Mouse (Mus musculus): Measurements from ENCODE around the gene Use1. TPM values are rescaled to one million over a fixed set of nuclear protein-coding genes. Genes with fewer than 3 reads are reported as not detected.
"Not testable (repeated sequence)": the region's sequence is repeated elsewhere in the genome, so short reads cannot be mapped to it uniquely, and the experiment has no call there.

Use1 gene
- 78.0 and 81.0 TPM in 2 replicates for polyA plus RNA-seq (2014; fragmentation: Nextera tagmentation; extraction: Ambion mirVana)

DNA sequence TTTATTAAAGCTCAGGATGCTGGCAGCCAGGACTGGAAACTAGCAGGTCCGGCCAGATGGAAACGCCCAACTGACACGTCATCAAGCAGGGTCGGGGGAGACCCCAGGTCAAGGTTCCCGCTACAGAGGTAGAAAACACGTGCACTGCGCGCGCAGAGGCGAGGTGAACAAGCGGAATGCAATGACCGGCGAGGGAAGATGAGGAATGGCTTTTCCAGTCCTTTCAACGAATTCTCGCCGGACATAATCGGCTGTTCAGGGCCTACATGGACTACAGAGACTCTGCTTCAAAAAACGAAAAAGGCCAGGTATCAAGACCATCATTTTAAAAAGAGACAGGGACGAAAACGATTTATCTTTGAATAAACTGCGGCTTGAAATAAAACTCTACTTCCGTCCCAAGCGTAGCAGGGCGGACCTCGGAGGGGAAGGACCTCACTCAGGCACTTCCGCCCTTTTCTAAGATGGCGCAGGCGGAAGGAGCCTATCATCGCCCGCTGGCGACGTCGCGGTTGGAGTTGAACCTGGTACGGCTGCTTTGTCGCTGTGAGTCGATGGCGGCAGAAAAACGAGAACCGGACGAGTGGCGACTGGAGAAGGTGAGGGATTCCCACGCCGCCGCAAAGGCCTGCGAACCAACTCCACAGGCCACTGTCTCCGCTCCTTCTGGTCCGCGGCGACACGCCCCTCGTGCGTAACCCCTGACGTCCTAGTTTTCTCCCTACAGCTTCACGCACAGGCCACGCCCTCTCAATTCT lies at the start of gene Use1:
TSS of gene Use1 (plus strand) at position 78 of the 758 bp plus-strand sequence.
- peak within 1 kb of the TSS; percentile 37 for H3K4me3 ChIP-seq (ENCODE audit: low read depth, low read length)
- peak; percentile 95 for DNase-seq (ENCODE audit: low spot score)
- no peaks in the 10 kb centered on the region for H3K9me3 ChIP-seq (replicated peaks; ENCODE audit: control insufficient read depth, low read length)
- 0% methylated on average over 55 of the region's 56 CpGs for WGBS
- H3K27me3 ChIP-seq (ENCODE audit: control insufficient read depth, insufficient read depth, low read length): no peaks in the 10 kb centered on the region
- peak within 1 kb of the TSS; percentile 53 for H3K9ac ChIP-seq (replicated peaks; ENCODE audit: low read length)
- 0 out of 2 replicates have a peak, but pooled peaks cover 3% of the 10 kb centered on the region for H3K4me1 ChIP-seq (ENCODE audit: control insufficient read depth, insufficient read depth, low read length)
- H3K27ac ChIP-seq (replicated peaks; ENCODE audit: low read depth, low read length): peak within 1 kb of the TSS; percentile 30; the same call in 1 of the 2 replicates
- no peaks in the 10 kb centered on the region; the same call in 1 of the 2 replicates for H3K36me3 ChIP-seq (replicated peaks; ENCODE audit: control insufficient read depth, insufficient read depth, low read depth, low read length)
- peak; percentile 70 for ATAC-seq (replicated peaks; ENCODE audit: insufficient number of reproducible peaks, low FRiP score, low TSS enrichment, low read depth)
- peak within 1 kb of the TSS; percentile 56 for H3K4me2 ChIP-seq (ENCODE audit: low read depth, low read length)

DNA sequence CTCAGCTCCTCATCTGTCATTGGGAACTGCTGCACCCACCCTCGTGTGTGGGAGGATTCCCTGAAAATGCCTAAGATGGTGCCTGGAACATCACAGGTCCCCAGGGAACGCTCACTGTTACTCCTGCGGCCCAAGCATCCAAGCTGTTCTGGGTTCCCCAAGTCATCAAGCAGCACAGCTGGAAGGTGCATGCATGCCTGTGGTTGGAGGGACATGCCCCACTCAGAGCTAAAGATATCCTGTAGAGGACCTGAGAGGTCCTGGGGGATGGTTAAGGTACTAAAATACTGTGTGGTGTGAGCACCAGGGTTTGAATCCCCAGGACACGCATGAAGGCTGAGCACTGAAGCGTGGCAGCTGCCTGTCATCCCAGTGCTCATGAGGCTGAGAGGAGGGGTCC lies 48.0 kb upstream of the Use1 start:
- H3K4me1 ChIP-seq (ENCODE audit: control insufficient read depth, insufficient read depth, low read length); H3K36me3 ChIP-seq (replicated peaks; ENCODE audit: control insufficient read depth, insufficient read depth, low read depth, low read length); H3K9ac ChIP-seq (replicated peaks; ENCODE audit: low read length); H3K4me3 ChIP-seq (ENCODE audit: low read depth, low read length); ATAC-seq (replicated peaks; ENCODE audit: insufficient number of reproducible peaks, low FRiP score, low TSS enrichment, low read depth); DNase-seq (ENCODE audit: low spot score); H3K27ac ChIP-seq (replicated peaks; ENCODE audit: low read depth, low read length); H3K27me3 ChIP-seq (ENCODE audit: control insufficient read depth, insufficient read depth, low read length); H3K9me3 ChIP-seq (replicated peaks; ENCODE audit: control insufficient read depth, low read length); H3K4me2 ChIP-seq (ENCODE audit: low read depth, low read length): not testable (repeated sequence)
- WGBS: 83% methylated on average over 5 of the region's 5 CpGs

DNA sequence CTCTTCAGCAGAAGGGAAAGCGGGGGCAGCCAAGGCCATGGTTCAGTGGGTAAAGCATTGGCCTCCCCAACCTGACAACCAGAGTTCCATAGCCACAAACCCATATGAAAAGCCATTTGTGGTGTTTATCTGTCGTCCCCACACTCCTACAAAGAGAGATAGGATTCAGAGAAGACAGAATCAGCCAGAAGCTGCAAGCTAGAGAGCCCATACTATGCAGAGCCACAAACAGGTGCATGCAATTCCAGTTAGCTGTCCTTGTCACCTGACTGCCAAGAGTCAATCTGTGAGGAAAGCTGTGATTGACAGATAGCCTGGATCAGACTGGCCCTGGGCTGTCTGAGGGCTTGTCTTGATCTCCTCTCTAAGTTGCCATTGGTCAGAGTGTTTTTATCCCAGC lies 46.9 kb upstream of the Use1 start:
- not testable (repeated sequence) for ATAC-seq (replicated peaks; ENCODE audit: insufficient number of reproducible peaks, low FRiP score, low TSS enrichment, low read depth); H3K9ac ChIP-seq (replicated peaks; ENCODE audit: low read length); H3K27me3 ChIP-seq (ENCODE audit: control insufficient read depth, insufficient read depth, low read length); H3K36me3 ChIP-seq (replicated peaks; ENCODE audit: control insufficient read depth, insufficient read depth, low read depth, low read length); H3K4me2 ChIP-seq (ENCODE audit: low read depth, low read length); H3K9me3 ChIP-seq (replicated peaks; ENCODE audit: control insufficient read depth, low read length); H3K27ac ChIP-seq (replicated peaks; ENCODE audit: low read depth, low read length); H3K4me1 ChIP-seq (ENCODE audit: control insufficient read depth, insufficient read depth, low read length); H3K4me3 ChIP-seq (ENCODE audit: low read depth, low read length); DNase-seq (ENCODE audit: low spot score)
- 91% methylated on average over 2 of the region's 2 CpGs for WGBS

DNA sequence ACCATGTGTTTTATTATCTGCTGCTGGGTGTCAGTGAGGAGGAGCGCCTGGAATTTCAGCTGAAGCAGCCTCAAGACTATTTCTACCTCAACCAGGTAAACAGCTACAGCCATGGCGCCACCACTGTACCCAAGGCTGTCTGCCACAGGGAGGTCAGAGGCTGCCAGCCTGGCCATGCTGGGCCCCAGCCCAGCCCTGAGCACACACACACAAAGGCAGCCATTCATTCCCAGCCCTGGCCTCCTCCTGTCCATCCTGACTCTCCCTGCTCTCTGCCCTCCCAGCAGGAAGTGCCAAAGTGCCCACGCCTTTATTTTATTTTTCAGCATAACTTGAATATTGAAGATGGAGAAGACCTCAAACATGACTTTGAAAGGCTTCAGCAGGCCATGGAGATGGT lies 43.7 kb upstream of the Use1 start:
- Histone ChIP-seq H3K4me1 (ENCODE audit: control insufficient read depth, insufficient read depth, low read length) (no peaks in the 10 kb centered on the region), H3K4me2 (ENCODE audit: low read depth, low read length) (no peak overlapping the region), H3K27me3 (ENCODE audit: control insufficient read depth, insufficient read depth, low read length) (no peaks in the 10 kb centered on the region), H3K27ac (replicated peaks; ENCODE audit: low read depth, low read length) (no peak overlapping the region), H3K9me3 (replicated peaks; ENCODE audit: control insufficient read depth, low read length) (no peaks in the 10 kb centered on the region), H3K36me3 (replicated peaks; ENCODE audit: control insufficient read depth, insufficient read depth, low read depth, low read length) (no peaks in the 10 kb centered on the region; the same call in 1 of the 2 replicates), H3K9ac (replicated peaks; ENCODE audit: low read length) (no peak overlapping the region), H3K4me3 (ENCODE audit: low read depth, low read length) (no peak overlapping the region)
- ATAC-seq (replicated peaks; ENCODE audit: insufficient number of reproducible peaks, low FRiP score, low TSS enrichment, low read depth) (no peak), DNase-seq (ENCODE audit: low spot score) (no peak)
- 76% methylated on average over 3 of the region's 3 CpGs for WGBS

DNA sequence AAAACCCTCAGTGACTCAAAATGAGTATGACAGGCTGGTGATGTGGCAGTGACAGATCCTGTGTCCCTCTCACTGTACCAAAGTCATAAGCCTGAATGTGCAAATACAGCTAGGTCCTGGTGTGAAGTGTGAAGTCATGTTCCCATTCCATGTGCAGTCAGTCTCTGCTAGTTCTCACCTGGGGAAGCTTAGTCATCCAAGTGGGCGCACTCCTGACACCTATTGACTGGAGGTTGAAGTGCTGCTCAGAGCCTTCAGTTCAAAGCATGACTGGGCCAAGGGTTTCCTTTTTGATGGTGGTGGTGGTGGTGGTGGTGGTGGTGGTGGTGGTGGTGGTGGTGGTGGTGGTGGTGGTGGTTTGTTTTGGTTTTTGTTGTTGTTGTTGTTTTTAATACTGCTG lies 41.8 kb upstream of the Use1 start:
- Histone ChIP-seq H3K4me1 (ENCODE audit: control insufficient read depth, insufficient read depth, low read length) (no peaks in the 10 kb centered on the region), H3K4me3 (ENCODE audit: low read depth, low read length) (no peak overlapping the region), H3K4me2 (ENCODE audit: low read depth, low read length) (no peak overlapping the region), H3K9me3 (replicated peaks; ENCODE audit: control insufficient read depth, low read length) (no peaks in the 10 kb centered on the region), H3K36me3 (replicated peaks; ENCODE audit: control insufficient read depth, insufficient read depth, low read depth, low read length) (no peaks in the 10 kb centered on the region; the same call in 1 of the 2 replicates), H3K27ac (replicated peaks; ENCODE audit: low read depth, low read length) (no peak overlapping the region), H3K9ac (replicated peaks; ENCODE audit: low read length) (no peak overlapping the region), H3K27me3 (ENCODE audit: control insufficient read depth, insufficient read depth, low read length) (no peaks in the 10 kb centered on the region)
- ATAC-seq (replicated peaks; ENCODE audit: insufficient number of reproducible peaks, low FRiP score, low TSS enrichment, low read depth): no peak
- WGBS: 95% methylated on average over 1 of the region's 1 CpGs
- peak; percentile 7 for DNase-seq (ENCODE audit: low spot score)

DNA sequence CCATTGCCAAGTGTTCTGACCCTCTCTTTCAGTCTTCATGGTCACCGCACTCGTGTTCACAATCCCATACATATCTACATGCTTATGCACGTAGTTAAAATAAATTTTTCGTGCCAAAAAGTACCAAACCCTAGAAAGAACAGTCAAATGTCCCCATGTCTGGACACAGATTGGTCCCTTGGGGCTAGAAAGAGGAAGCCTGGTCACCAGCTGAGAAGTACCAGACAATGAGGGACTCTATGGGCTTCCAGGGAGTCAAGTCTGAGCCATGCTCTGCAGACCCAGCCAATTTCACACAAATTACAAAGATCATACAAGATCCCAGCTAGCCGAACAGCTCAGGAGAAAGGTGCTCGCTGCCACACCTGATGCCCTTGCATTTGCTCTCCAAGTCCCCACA lies 28.8 kb upstream of the Use1 start:
- H3K9me3 ChIP-seq (replicated peaks; ENCODE audit: control insufficient read depth, low read length); H3K27ac ChIP-seq (replicated peaks; ENCODE audit: low read depth, low read length); H3K36me3 ChIP-seq (replicated peaks; ENCODE audit: control insufficient read depth, insufficient read depth, low read depth, low read length); DNase-seq (ENCODE audit: low spot score); H3K4me3 ChIP-seq (ENCODE audit: low read depth, low read length); H3K4me1 ChIP-seq (ENCODE audit: control insufficient read depth, insufficient read depth, low read length); ATAC-seq (replicated peaks; ENCODE audit: insufficient number of reproducible peaks, low FRiP score, low TSS enrichment, low read depth); H3K9ac ChIP-seq (replicated peaks; ENCODE audit: low read length); H3K4me2 ChIP-seq (ENCODE audit: low read depth, low read length); H3K27me3 ChIP-seq (ENCODE audit: control insufficient read depth, insufficient read depth, low read length): not testable (repeated sequence)
- WGBS: 86% methylated on average over 6 of the region's 6 CpGs

DNA sequence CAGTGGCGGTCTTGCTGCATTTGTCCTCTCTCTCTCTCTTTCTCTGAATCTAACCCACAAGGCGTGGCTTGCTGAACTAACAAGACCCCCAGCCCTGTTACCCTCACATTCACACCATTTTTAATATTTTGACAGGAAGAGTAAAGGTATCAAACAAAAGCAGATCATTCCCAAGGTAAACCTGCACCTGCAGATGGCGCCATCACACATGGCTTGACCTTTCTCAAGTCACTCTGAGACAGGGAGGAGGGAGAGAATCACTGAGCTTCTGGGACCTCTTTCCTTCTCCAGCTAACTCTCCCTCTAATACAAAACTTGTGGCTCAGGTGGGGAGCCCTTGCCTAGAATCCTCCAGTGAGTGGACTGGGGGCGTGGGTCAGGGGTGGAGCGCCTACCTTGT lies 26.0 kb upstream of the Use1 start:
- Histone ChIP-seq H3K36me3 (replicated peaks; ENCODE audit: control insufficient read depth, insufficient read depth, low read depth, low read length) (peaks cover 3% of the 10 kb centered on the region), H3K27ac (replicated peaks; ENCODE audit: low read depth, low read length) (no peak overlapping the region), H3K4me1 (ENCODE audit: control insufficient read depth, insufficient read depth, low read length) (no peaks in the 10 kb centered on the region), H3K27me3 (ENCODE audit: control insufficient read depth, insufficient read depth, low read length) (no peaks in the 10 kb centered on the region), H3K9ac (replicated peaks; ENCODE audit: low read length) (no peak overlapping the region), H3K4me2 (ENCODE audit: low read depth, low read length) (no peak overlapping the region), H3K4me3 (ENCODE audit: low read depth, low read length) (no peak overlapping the region), H3K9me3 (replicated peaks; ENCODE audit: control insufficient read depth, low read length) (no peaks in the 10 kb centered on the region)
- DNase-seq (ENCODE audit: low spot score) (peak; percentile 55), ATAC-seq (replicated peaks; ENCODE audit: insufficient number of reproducible peaks, low FRiP score, low TSS enrichment, low read depth) (no peak)
- 78% methylated on average over 5 of the region's 5 CpGs for WGBS

DNA sequence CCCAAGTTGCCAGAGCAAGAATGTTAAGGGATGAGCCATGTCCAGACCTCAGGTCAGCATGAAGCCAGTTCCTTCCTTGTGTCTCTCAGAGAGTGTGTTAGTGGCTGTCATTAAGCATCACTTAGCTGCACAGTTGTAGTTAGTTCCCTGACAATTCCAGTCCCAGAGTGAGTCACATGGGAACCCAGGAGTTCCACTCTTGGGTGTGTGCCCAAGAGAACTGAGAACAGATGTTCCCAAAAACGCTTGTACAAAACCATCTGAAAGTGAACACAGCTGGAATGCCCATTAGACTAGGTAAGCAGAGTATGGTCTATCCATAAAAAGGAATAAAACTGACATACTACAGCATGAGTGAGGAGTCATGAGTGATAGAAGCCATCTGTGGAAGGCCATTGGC lies 20.1 kb upstream of the Use1 start:
- Histone ChIP-seq H3K4me2 (ENCODE audit: low read depth, low read length) (no peak overlapping the region), H3K27me3 (ENCODE audit: control insufficient read depth, insufficient read depth, low read length) (no peaks in the 10 kb centered on the region), H3K9me3 (replicated peaks; ENCODE audit: control insufficient read depth, low read length) (no peaks in the 10 kb centered on the region), H3K9ac (replicated peaks; ENCODE audit: low read length) (no peak overlapping the region), H3K27ac (replicated peaks; ENCODE audit: low read depth, low read length) (no peak overlapping the region), H3K4me1 (ENCODE audit: control insufficient read depth, insufficient read depth, low read length) (no peaks in the 10 kb centered on the region), H3K36me3 (replicated peaks; ENCODE audit: control insufficient read depth, insufficient read depth, low read depth, low read length) (peaks cover 3% of the 10 kb centered on the region), H3K4me3 (ENCODE audit: low read depth, low read length) (no peak overlapping the region)
- WGBS: 83% methylated on average over 1 of the region's 1 CpGs
- DNase-seq (ENCODE audit: low spot score) (no peak), ATAC-seq (replicated peaks; ENCODE audit: insufficient number of reproducible peaks, low FRiP score, low TSS enrichment, low read depth) (no peak)

Data from embryonic facial prominence, embryonic 11.5 days (tissue).